In genomic region chr15:74318422-74318841, GRCm38 (mm10) we compare ENCODE assay signal across 28 mouse cellular contexts.
DNase-seq lines count a peak whose midpoint lies in the region; ATAC-seq and TF ChIP-seq lines count a peak whose summit lies in the region.
"Had no signal": no experiment of that assay in that cellular context is flagged by ENCODE, and none has a peak within 500 bp of the region (broad histone marks: within the 10 kb centered on the region; RNA-seq: fewer than 3 reads in every experiment).

No protein-coding gene starts in this region.

- TF ChIP-seq POLR2A in brain, embryonic 14.5 days (IDR thresholded peaks at IDR 0.05; ENCODE audit: borderline replicate concordance, extremely low read depth, insufficient read depth, insufficient read length, poor library complexity, severe bottlenecking), result no peak
- TF ChIP-seq POLR2A in kidney, adult 2 months (IDR thresholded peaks at IDR 0.05; ENCODE audit: low read depth, low read length), result no peak

- intact Hi-C loops in left cerebral cortex, adult 2 months (cut with DNase I), result no loop called here

- TF ChIP-seq CTCF in brain, embryonic 14.5 days (IDR thresholded peaks at IDR 0.05; ENCODE audit: borderline replicate concordance, extremely low read depth, insufficient read depth, insufficient read length), result no peak
- no peak for TF ChIP-seq CTCF in kidney, adult 2 months (conservative IDR thresholded peaks at IDR 0.05; ENCODE audit: insufficient read depth, insufficient read length, low read depth, low read length)
- no peak for TF ChIP-seq CTCF in left cerebral cortex, adult 2 months (IDR thresholded peaks at IDR 0.05)

- no peaks in the 10 kb centered on the region for H3K4me1 ChIP-seq in hindbrain, embryonic 11.5 days (replicated peaks; ENCODE audit: control insufficient read depth, insufficient read depth, low read length)
- H3K4me1 ChIP-seq in hindbrain, embryonic 12.5 days, result peaks cover 25% of the 10 kb centered on the region
- peaks cover 8% of the 10 kb centered on the region for H3K4me1 ChIP-seq in forebrain, embryonic 14.5 days (ENCODE audit: control insufficient read depth, insufficient read depth, low read length)
- H3K4me1 ChIP-seq in midbrain, embryonic 13.5 days (replicated peaks), result peaks cover 36% of the 10 kb centered on the region
- H3K4me1 ChIP-seq in kidney, adult 2 months (ENCODE audit: control insufficient read depth, insufficient read depth, low read length), result no peaks in the 10 kb centered on the region
- H3K4me1 ChIP-seq: liver, embryonic 15.5 days; lung, embryonic 15.5 days had no signal

- H3K9me3 ChIP-seq in hindbrain, embryonic 11.5 days (ENCODE audit: control insufficient read depth, low read length), result no peaks in the 10 kb centered on the region
- no peaks in the 10 kb centered on the region for H3K9me3 ChIP-seq in hindbrain, embryonic 12.5 days (replicated peaks)
- no peaks in the 10 kb centered on the region for H3K9me3 ChIP-seq in forebrain, embryonic 14.5 days (replicated peaks; ENCODE audit: control insufficient read depth, low read length)
- no peaks in the 10 kb centered on the region for H3K9me3 ChIP-seq in midbrain, embryonic 13.5 days
- H3K9me3 ChIP-seq: heart, embryonic 13.5 days; liver, embryonic 15.5 days; lung, embryonic 15.5 days; neural tube, embryonic 15.5 days had no signal

- no peak overlapping the region for H3K27ac ChIP-seq in hindbrain, embryonic 11.5 days (ENCODE audit: low read depth, low read length)
- no peak overlapping the region for H3K27ac ChIP-seq in hindbrain, embryonic 12.5 days
- no peak overlapping the region for H3K27ac ChIP-seq in forebrain, embryonic 14.5 days (ENCODE audit: low read depth, low read length)
- peak overlapping the region; percentile 76 for H3K27ac ChIP-seq in midbrain, embryonic 13.5 days
- no peak overlapping the region for H3K27ac ChIP-seq in kidney, adult 2 months (ENCODE audit: insufficient read depth, low read depth, low read length)
- no peak overlapping the region for H3K27ac ChIP-seq in left cerebral cortex, adult 2 months
- H3K27ac ChIP-seq: heart, adult 2 months; heart, embryonic 13.5 days; layer of hippocampus, adult 2 months; liver, embryonic 15.5 days; lung, embryonic 15.5 days; macrophage; neural tube, embryonic 15.5 days had no signal

- H3K4me3 ChIP-seq in hindbrain, embryonic 11.5 days (ENCODE audit: low read depth, low read length), result no peak overlapping the region
- no peak overlapping the region for H3K4me3 ChIP-seq in hindbrain, embryonic 12.5 days
- no peak overlapping the region for H3K4me3 ChIP-seq in forebrain, embryonic 14.5 days (ENCODE audit: low read depth, low read length)
- H3K4me3 ChIP-seq in midbrain, embryonic 13.5 days (replicated peaks), result no peak overlapping the region
- no peak overlapping the region for H3K4me3 ChIP-seq in kidney, adult 2 months (ENCODE audit: insufficient read depth, low read depth, low read length)
- H3K4me3 ChIP-seq in left cerebral cortex, adult 2 months, result no peak overlapping the region
- H3K4me3 ChIP-seq: heart, adult 2 months; heart, embryonic 13.5 days; layer of hippocampus, adult 2 months; liver, embryonic 15.5 days; lung, embryonic 15.5 days; neural tube, embryonic 15.5 days had no signal

- ATAC-seq in hindbrain, embryonic 11.5 days (ENCODE audit: low FRiP score), result no peak
- ATAC-seq in hindbrain, embryonic 12.5 days (ENCODE audit: low FRiP score), result no peak
- ATAC-seq in forebrain, embryonic 14.5 days, result no peak; the same call in 1 of the 2 replicates
- peak; percentile 59 for ATAC-seq in midbrain, embryonic 13.5 days
- ATAC-seq: activated CD4-positive, CD25-positive, alpha-beta regulatory T cell, adult 4 months; hindbrain, embryonic 16.5 days; intestine, embryonic 16.5 days had no signal

- no peaks in the 10 kb centered on the region for H3K27me3 ChIP-seq in hindbrain, embryonic 11.5 days (ENCODE audit: control insufficient read depth, insufficient read depth, low read length)
- no peaks in the 10 kb centered on the region for H3K27me3 ChIP-seq in hindbrain, embryonic 12.5 days
- H3K27me3 ChIP-seq in forebrain, embryonic 14.5 days (replicated peaks; ENCODE audit: control insufficient read depth, insufficient read depth, low read length), result no peaks in the 10 kb centered on the region
- no peaks in the 10 kb centered on the region for H3K27me3 ChIP-seq in midbrain, embryonic 13.5 days
- no peaks in the 10 kb centered on the region for H3K27me3 ChIP-seq in kidney, adult 2 months (replicated peaks; ENCODE audit: control insufficient read depth, insufficient read depth, low read length)
- H3K27me3 ChIP-seq: liver, embryonic 15.5 days; lung, embryonic 15.5 days; neural tube, embryonic 15.5 days had no signal

- no peak overlapping the region for H3K4me2 ChIP-seq in hindbrain, embryonic 11.5 days (replicated peaks; ENCODE audit: low read depth, low read length)
- H3K4me2 ChIP-seq in hindbrain, embryonic 12.5 days (replicated peaks), result no peak overlapping the region
- H3K4me2 ChIP-seq in forebrain, embryonic 14.5 days (ENCODE audit: low read length), result no peak overlapping the region
- no peak overlapping the region for H3K4me2 ChIP-seq in midbrain, embryonic 13.5 days (replicated peaks)
- H3K4me2 ChIP-seq: heart, embryonic 13.5 days; liver, embryonic 15.5 days; lung, embryonic 15.5 days; neural tube, embryonic 15.5 days had no signal

- peak; percentile 24 for DNase-seq in hindbrain, embryonic 11.5 days (ENCODE audit: low spot score)
- peak; percentile 70 for DNase-seq in brain, embryonic 14.5 days (ENCODE audit: low read depth)
- DNase-seq in forebrain, embryonic 14.5 days (ENCODE audit: low spot score), result peak; percentile 42
- no peak for DNase-seq in kidney, adult 2 months
- DNase-seq in left cerebral cortex, adult 2 months (ENCODE audit: extremely low spot score in 1 of 2, low spot score in 2 of 2), result no peak
- DNase-seq in lung, postnatal 14 days, result no peak
- DNase-seq: adrenal gland, adult 8-10 months; cerebellum, adult 2 months; cerebellum, postnatal 25 days; gastrocnemius, postnatal 25 days; heart, adult 2 months; heart, postnatal 14 days; kidney, postnatal 25 days; layer of hippocampus, postnatal 36 days; liver; right cerebral cortex, postnatal 14 days; thymus, postnatal 14 days had no signal

- H3K9ac ChIP-seq in hindbrain, embryonic 11.5 days (ENCODE audit: low read depth, low read length), result no peak overlapping the region
- no peak overlapping the region for H3K9ac ChIP-seq in hindbrain, embryonic 12.5 days
- H3K9ac ChIP-seq in forebrain, embryonic 14.5 days (ENCODE audit: low read length), result no peak overlapping the region
- H3K9ac ChIP-seq in midbrain, embryonic 13.5 days (replicated peaks), result no peak overlapping the region
- H3K9ac ChIP-seq: heart, embryonic 13.5 days; liver, embryonic 15.5 days; lung, embryonic 15.5 days; neural tube, embryonic 15.5 days had no signal

- WGBS in hindbrain, embryonic 11.5 days, result 15% methylated on average over 3 of the region's 3 CpGs
- WGBS in hindbrain, embryonic 12.5 days, result 23% methylated on average over 3 of the region's 3 CpGs
- 20% methylated on average over 3 of the region's 3 CpGs for WGBS in forebrain, embryonic 14.5 days
- WGBS in midbrain, embryonic 13.5 days, result 10% methylated on average over 3 of the region's 3 CpGs
- 20% methylated on average over 3 of the region's 3 CpGs for WGBS in kidney, adult 2 months

- H3K36me3 ChIP-seq in hindbrain, embryonic 11.5 days (ENCODE audit: control insufficient read depth, insufficient read depth, low read length), result no peaks in the 10 kb centered on the region
- no peaks in the 10 kb centered on the region for H3K36me3 ChIP-seq in hindbrain, embryonic 12.5 days
- no peaks in the 10 kb centered on the region for H3K36me3 ChIP-seq in forebrain, embryonic 14.5 days (ENCODE audit: control insufficient read depth, insufficient read depth, low read length)
- H3K36me3 ChIP-seq in midbrain, embryonic 13.5 days, result no peaks in the 10 kb centered on the region
- H3K36me3 ChIP-seq in kidney, adult 2 months (ENCODE audit: control insufficient read depth, insufficient read depth, low read length), result no peaks in the 10 kb centered on the region
- H3K36me3 ChIP-seq: heart, embryonic 13.5 days; liver, embryonic 15.5 days; lung, embryonic 15.5 days; neural tube, embryonic 15.5 days had no signal

Comparison
In these comparisons a context has a peak if more than half of its experiments do, and no peak if none do; other contexts are left out.
1. DNase-seq: peak in hindbrain, embryonic 11.5 days (single experiment), brain, embryonic 14.5 days (single experiment) and forebrain, embryonic 14.5 days (single experiment); none in kidney, adult 2 months (single experiment), left cerebral cortex, adult 2 months (0 of 2) and lung, postnatal 14 days (single experiment).